Mouse (Mus musculus): ENCODE measurements around the gene Gm10518. TPM values are rescaled to one million over a fixed set of nuclear protein-coding genes. Genes with fewer than 3 reads are reported as not detected.

The Gm10518 gene
- polyA plus RNA-seq, 1 experiment from 2014 or later = not detected

DNA sequence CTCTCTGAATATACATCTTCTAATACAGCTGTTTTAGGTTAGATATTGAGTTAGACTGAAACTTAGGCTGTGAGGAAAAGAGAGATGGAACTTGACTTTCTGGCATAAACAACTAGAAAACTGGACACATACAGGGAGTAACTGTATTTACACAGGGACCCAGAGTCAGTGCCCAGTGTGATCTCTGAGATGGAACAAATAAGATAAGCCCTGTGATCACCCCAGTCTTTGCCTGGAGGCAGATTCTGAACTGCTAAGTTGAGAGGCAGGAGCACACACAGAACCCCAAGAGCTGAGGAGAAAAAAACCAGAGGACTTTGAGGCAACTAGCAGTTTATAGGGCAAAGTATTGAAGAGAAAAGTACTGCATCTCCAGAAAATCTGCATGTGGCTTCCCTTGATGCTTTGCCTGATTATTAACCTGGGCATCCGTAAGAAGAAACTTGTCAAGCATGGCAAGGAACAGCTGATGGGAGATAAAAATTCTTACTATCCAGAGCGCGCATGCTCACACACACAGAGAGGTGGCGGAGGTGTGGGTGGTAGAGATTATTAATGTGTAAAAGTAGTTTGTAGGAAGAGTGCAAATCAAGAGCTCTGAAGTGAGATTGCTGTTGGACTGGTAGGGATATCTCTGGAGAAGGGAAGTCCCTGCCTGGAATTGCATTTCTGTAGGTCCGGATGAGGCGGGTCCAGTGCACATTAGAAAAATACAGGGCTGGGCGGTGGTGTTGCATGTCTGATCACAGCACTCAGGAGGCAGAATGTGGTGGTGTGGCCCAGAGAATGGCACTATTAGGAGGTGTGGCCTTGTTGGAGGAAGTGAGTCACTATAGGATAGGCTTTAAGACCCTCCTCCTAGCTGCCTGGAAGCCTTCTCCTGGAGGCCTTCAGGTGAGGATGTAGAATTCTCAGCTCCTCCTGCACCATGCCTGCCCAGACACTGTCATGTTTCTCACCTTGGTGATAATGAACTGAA, 33.5 kb downstream of the Gm10518 start:
- no peaks in the 10 kb centered on the region for H3K9me3 ChIP-seq
- H3K4me3 ChIP-seq = no peak overlapping the region
- no peaks in the 10 kb centered on the region for H3K4me1 ChIP-seq
- WGBS = 87% methylated on average over 7 of the region's 7 CpGs
- H3K9ac ChIP-seq = no peak overlapping the region
- H3K36me3 ChIP-seq = no peaks in the 10 kb centered on the region
- H3K27ac ChIP-seq = no peak overlapping the region
- no peak for ATAC-seq (ENCODE audit: borderline replicate concordance, extremely low read depth, low FRiP score, low TSS enrichment)
- no peaks in the 10 kb centered on the region for H3K27me3 ChIP-seq
- H3K4me2 ChIP-seq = no peak overlapping the region

DNA sequence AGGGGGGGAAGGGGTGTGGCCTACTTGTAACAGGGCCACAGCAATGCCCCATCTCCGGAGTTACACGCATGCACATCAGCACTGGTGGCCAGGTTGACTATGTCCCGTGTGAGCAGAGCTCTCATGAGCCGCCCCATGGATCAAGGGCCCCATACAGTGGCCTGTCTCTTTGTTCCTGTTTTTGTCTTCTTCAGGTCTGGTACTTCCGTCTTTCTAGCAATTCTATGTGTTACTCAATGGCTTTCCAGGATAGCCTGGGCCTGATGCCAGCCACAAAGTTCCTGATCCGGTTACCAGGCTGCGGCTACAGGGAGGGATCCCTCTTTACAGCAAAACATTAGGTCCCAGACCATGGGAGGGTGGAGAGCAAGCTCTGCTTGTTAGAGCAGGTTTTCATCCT, 39.4 kb downstream of the Gm10518 start:
- Histone ChIP-seq H3K9ac (no peak overlapping the region), H3K4me1 (peaks cover 18% of the 10 kb centered on the region; the same call in 1 of the 2 replicates), H3K9me3 (no peaks in the 10 kb centered on the region), H3K27me3 (no peaks in the 10 kb centered on the region), H3K4me3 (no peak overlapping the region), H3K36me3 (no peaks in the 10 kb centered on the region), H3K4me2 (no peak overlapping the region), H3K27ac (no peak overlapping the region)
- WGBS = 68% methylated on average over 7 of the region's 7 CpGs
- ATAC-seq (ENCODE audit: borderline replicate concordance, extremely low read depth, low FRiP score, low TSS enrichment) = no peak

DNA sequence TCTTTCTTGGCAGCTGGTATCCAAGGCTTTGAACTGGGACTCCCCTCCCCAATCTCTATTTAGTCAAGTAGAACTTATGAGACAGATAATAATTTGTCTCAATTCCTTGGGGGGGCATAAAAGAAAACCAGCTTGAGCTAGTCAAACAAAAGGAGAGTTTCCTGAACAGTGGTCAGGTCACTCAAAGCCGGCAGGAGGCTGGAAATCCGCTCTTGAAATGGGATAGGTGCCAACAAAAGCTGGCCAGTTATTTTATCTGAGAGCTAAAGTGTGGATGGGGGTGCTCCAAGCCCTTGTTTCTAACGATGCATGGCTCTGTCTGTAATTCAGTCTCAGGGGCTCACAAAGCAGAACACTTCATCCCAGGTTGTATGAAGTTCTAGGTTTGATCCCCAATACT, 40.8 kb downstream of the Gm10518 start:
- Histone ChIP-seq H3K36me3 (no peaks in the 10 kb centered on the region), H3K27ac (no peak overlapping the region), H3K4me1 (peaks cover 23% of the 10 kb centered on the region), H3K9me3 (no peaks in the 10 kb centered on the region), H3K9ac (no peak overlapping the region), H3K4me2 (no peak overlapping the region), H3K27me3 (no peaks in the 10 kb centered on the region), H3K4me3 (no peak overlapping the region)
- no peak for ATAC-seq (ENCODE audit: borderline replicate concordance, extremely low read depth, low FRiP score, low TSS enrichment)
- WGBS = 8% methylated on average over 3 of the region's 3 CpGs

DNA sequence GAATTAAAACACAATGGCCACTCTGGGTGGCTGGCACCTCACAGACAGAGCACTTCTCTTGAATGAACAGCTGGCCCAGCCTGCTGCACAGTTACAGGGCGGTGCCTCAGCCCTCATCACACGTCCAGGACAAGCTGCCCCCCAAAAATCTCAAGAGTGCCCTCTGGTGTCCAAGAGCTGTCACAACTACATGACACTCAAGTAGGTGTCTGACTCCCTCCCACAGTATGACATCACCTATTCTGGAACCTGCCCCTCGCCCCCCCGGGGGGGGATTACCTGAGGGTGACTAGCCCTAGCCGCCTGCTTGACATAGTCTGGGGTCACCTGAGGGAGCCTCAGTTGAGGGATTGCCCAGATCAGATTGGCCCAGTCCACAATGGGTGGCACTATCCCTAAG, 41.7 kb downstream of the Gm10518 start:
- Histone ChIP-seq H3K27ac (no peak overlapping the region), H3K4me2 (no peak overlapping the region), H3K4me1 (peaks cover 23% of the 10 kb centered on the region), H3K27me3 (no peaks in the 10 kb centered on the region), H3K9me3 (no peaks in the 10 kb centered on the region), H3K4me3 (no peak overlapping the region), H3K36me3 (no peaks in the 10 kb centered on the region), H3K9ac (no peak overlapping the region)
- no peak for ATAC-seq (ENCODE audit: borderline replicate concordance, extremely low read depth, low FRiP score, low TSS enrichment)
- WGBS = 15% methylated on average over 5 of the region's 5 CpGs

DNA sequence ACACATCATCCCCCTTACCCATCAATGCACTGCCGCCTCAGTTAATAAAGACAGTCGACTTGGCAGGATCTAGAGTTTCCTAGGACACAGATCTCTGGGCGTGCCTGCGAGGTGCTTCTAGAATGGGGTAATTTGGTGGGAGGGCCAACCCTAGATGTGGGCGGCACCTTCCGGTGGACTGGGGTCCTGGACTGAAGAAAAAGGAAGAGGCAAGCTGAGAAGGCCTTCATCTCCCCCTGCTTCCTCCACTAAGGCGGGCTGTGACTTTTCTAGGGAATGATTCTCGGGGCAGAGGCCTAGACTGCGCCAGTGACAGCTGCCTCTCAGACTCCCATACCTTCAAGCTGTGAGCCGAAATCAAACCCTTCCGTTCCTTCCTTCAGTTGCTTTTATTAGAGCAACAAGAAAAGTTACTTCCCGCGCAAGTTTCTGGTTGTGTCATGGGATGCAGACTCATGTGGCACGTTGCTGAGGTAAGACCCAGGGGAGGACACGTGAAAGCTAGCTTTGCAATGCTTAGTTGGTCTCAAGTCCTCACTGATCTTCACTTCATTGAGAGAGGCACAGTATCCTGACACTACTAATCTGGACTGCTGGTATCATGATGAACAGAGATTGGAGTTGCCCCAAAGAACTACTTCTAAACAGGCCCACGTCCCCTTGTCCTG, 42.8 kb downstream of the Gm10518 start:
- no peaks in the 10 kb centered on the region for H3K9me3 ChIP-seq
- no peaks in the 10 kb centered on the region for H3K27me3 ChIP-seq
- no peak overlapping the region for H3K4me3 ChIP-seq
- H3K4me1 ChIP-seq = peaks cover 23% of the 10 kb centered on the region
- H3K4me2 ChIP-seq = no peak overlapping the region
- H3K27ac ChIP-seq = no peak overlapping the region
- 84% methylated on average over 16 of the region's 16 CpGs for WGBS
- ATAC-seq (ENCODE audit: borderline replicate concordance, extremely low read depth, low FRiP score, low TSS enrichment) = no peak
- H3K9ac ChIP-seq = no peak overlapping the region
- no peaks in the 10 kb centered on the region for H3K36me3 ChIP-seq

DNA sequence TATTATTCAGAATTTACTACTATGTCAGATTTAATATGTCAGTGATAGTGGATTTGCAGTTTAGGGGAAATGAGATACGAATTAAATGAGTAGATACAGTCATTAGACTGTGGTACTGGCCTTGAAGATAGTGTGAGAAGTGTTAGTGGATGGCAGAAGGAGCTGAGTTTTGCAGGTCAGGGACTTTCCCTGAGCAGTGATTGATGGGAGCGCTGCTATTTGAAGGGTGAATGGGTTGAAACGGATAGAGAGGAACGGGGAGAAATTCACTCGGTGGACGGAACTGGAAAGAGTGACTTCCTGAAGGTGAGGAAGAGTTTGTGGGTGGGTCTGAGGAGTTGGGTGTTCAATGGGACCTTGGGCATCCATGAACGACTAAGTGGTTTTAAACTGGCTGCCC, 44.0 kb downstream of the Gm10518 start:
- H3K36me3 ChIP-seq = no peaks in the 10 kb centered on the region
- no peak overlapping the region for H3K27ac ChIP-seq
- WGBS = 40% methylated on average over 7 of the region's 7 CpGs
- H3K4me3 ChIP-seq = peak overlapping the region; percentile 45; the same call in 1 of the 2 replicates
- no peaks in the 10 kb centered on the region for H3K27me3 ChIP-seq
- H3K4me1 ChIP-seq = peaks cover 23% of the 10 kb centered on the region
- no peaks in the 10 kb centered on the region for H3K9me3 ChIP-seq
- ATAC-seq (ENCODE audit: borderline replicate concordance, extremely low read depth, low FRiP score, low TSS enrichment) = no peak; the same call in 1 of the 2 replicates
- peak overlapping the region; percentile 66; the same call in 1 of the 2 replicates for H3K4me2 ChIP-seq
- 0 out of 2 replicates have a peak overlapping the region, but pooled peaks have one; percentile 47 for H3K9ac ChIP-seq

DNA sequence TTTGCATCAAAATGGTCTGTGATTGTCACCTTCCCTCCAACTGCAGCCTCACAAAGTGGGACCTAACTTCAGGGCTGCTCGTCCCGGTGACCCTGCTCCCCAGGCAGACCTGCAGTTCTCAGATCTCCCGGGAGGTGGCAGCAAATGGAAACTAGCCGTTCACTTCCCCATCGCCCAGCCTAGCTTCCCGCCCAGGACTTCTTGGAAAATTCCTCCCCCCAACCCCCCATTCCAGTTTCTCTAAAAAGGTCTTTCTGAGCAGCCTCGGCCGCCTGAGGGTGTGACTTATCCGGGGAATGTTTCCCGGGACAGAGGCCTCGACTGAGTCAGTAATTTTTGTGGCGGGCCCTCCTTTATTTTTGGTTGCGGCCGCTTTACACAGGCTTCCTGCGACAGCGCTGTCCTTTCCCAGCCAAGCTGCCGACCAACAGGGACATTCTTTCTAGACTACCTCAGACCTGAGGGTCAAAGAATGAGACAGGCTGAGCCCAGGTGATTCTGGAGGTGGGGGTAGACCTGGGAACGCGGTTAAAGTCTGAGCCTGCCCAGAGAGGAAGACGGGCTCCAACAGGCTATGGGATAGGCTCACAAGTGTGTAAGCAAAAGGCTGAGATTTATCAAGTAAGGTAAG, 44.7 kb downstream of the Gm10518 start:
- H3K27me3 ChIP-seq = no peaks in the 10 kb centered on the region
- 2% methylated on average over 20 of the region's 20 CpGs for WGBS

DNA sequence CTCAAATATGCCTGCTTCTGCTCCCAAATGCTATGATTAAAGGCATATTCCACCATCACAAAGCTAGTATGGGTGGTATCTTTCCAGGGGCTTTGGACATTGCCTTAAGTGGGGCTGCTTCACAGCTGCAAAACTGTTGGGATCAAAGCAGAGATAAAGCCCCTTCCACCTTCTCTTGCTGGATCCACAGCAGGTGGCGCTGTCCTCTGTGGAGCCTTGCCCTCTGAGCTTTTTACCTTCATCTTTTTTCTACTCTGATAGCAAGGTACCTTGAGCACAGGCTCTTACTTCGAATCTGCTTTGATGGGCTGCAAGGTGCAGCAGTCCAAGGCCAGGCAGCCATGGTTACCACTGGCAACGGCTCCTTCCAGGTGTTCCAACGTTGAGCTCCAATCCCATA, 50.2 kb downstream of the Gm10518 start:
- H3K27me3 ChIP-seq = no peaks in the 10 kb centered on the region
- H3K9me3 ChIP-seq = no peaks in the 10 kb centered on the region
- H3K4me2 ChIP-seq = no peak overlapping the region
- ATAC-seq (ENCODE audit: borderline replicate concordance, extremely low read depth, low FRiP score, low TSS enrichment) = no peak
- no peak overlapping the region for H3K9ac ChIP-seq
- WGBS = 37% methylated on average over 4 of the region's 4 CpGs
- H3K36me3 ChIP-seq = no peaks in the 10 kb centered on the region
- H3K4me3 ChIP-seq = no peak overlapping the region
- no peak overlapping the region for H3K27ac ChIP-seq
- peaks cover 6% of the 10 kb centered on the region; the same call in 1 of the 2 replicates for H3K4me1 ChIP-seq

More for the DNA sequence above, 44.7 kb downstream of the Gm10518 start:
- Histone ChIP-seq H3K4me1 (peaks cover 23% of the 10 kb centered on the region), H3K27ac (peak overlapping the region; percentile 40), H3K36me3 (no peaks in the 10 kb centered on the region), H3K9ac (peak overlapping the region; percentile 47), H3K4me3 (peak overlapping the region; percentile 45), H3K4me2 (peak overlapping the region; percentile 66), H3K9me3 (no peaks in the 10 kb centered on the region)
- peak; percentile 73 for ATAC-seq (ENCODE audit: borderline replicate concordance, extremely low read depth, low FRiP score, low TSS enrichment)

Other genes starting within 250 kb of the Gm10518 start
- gene Sccpdh, start 135.2 kb upstream of the Gm10518 start, polyA plus RNA-seq (2015; fragmentation: Nextera tagmentation; extraction: Ambion mirVana) = 72.9 and 76.7 TPM in 2 replicates
- gene Kif28, start 58.1 kb upstream of the Gm10518 start, polyA plus RNA-seq (2015; fragmentation: Nextera tagmentation; extraction: Ambion mirVana) = not detected in 2 replicates
- gene Ahctf1, start 304 bp downstream of the Gm10518 start, polyA plus RNA-seq (2015; fragmentation: Nextera tagmentation; extraction: Ambion mirVana) = 21.7 and 22.6 TPM in 2 replicates
- gene Cdc42bpa, start 157.1 kb downstream of the Gm10518 start, polyA plus RNA-seq (2015; fragmentation: Nextera tagmentation; extraction: Ambion mirVana) = 12.6 and 13.7 TPM in 2 replicates

Data from lung, embryonic 15.5 days (tissue).